Mouse (Mus musculus): Measurements from ENCODE around the gene Myef2. TPM values are rescaled to one million over a fixed set of nuclear protein-coding genes. Genes with fewer than 3 reads are reported as not detected.

Myef2 gene
- polyA plus RNA-seq (2012; rRNA removed): 10.4 and 22.7 TPM in 2 replicates

GRCm38 (mm10) chr2:125123477-125123852, at the start of gene Myef2:
Gene Myef2, minus strand, starts transcription at chr2:125123661.

GRCm38 (mm10) chr2:125152388-125152787, 28.9 kb upstream of the Myef2 start, which contains the start of gene Slc12a1:
Gene Slc12a1, plus strand, starts transcription at chr2:125152505.

GRCm38 (mm10) chr2:125135903-125136811, 12.7 kb upstream of the Myef2 start, which contains the start of gene Ctxn2:
Gene Ctxn2, plus strand, starts transcription at chr2:125136692.

GRCm38 (mm10) chr2:125067894-125068293, 55.6 kb downstream of the Myef2 start, which contains the start of gene Slc24a5:
Gene Slc24a5, plus strand, starts transcription at chr2:125068124.

Other genes starting within 250 kb of the Myef2 start
- gene Slc24a5, start 55.5 kb downstream of the Myef2 start, polyA plus RNA-seq (2012; rRNA removed): 1.5 and 1.7 TPM in 2 replicates
- not detected in 2 replicates for gene Ctxn2, start 13.0 kb upstream of the Myef2 start, polyA plus RNA-seq (2012; rRNA removed)
- not detected in 2 replicates for gene Slc12a1, start 28.8 kb upstream of the Myef2 start, polyA plus RNA-seq (2012; rRNA removed)
- gene Dut, start 123.5 kb upstream of the Myef2 start, polyA plus RNA-seq (2012; rRNA removed): 65.4 and 69.9 TPM in 2 replicates

Measured in ovary, adult 2 months (tissue).